Mouse (Mus musculus): ENCODE results near the gene Asb16. TPM values are rescaled to one million over a fixed set of nuclear protein-coding genes. Genes with fewer than 3 reads are reported as not detected.

The Asb16 gene
- polyA plus RNA-seq, 1 experiment = 0.55 TPM

GRCm38 (mm10) chr11:102321931-102322330, 53.4 kb downstream of the Asb16 start:
- WGBS = 94% methylated on average over 6 of the region's 6 CpGs

GRCm38 (mm10) chr11:102323516-102323915, 55.0 kb downstream of the Asb16 start:
- no peak for DNase-seq (ENCODE audit: low read depth, low spot score)

More at GRCm38 (mm10) chr11:102321931-102322330, 53.4 kb downstream of the Asb16 start:
- no peak for DNase-seq (ENCODE audit: low read depth, low spot score)

GRCm38 (mm10) chr11:102327250-102327649, 58.7 kb downstream of the Asb16 start:
- DNase-seq (ENCODE audit: low read depth, low spot score) = no peak
- WGBS = 32% methylated on average over 5 of the region's 5 CpGs

More at GRCm38 (mm10) chr11:102323516-102323915, 55.0 kb downstream of the Asb16 start:
- WGBS = 72% methylated on average over 1 of the region's 1 CpGs

- WGBS = 76% methylated on average over 7 of the region's 7 CpGs
- DNase-seq (ENCODE audit: low read depth, low spot score) = no peak
Measured at GRCm38 (mm10) chr11:102327839-102328238, 59.3 kb downstream of the Asb16 start.

Other genes starting within 250 kb of the Asb16 start
- gene Mpp3, start 240.3 kb upstream of the Asb16 start, polyA plus RNA-seq (2012; rRNA removed) = 2.4 and 2.9 TPM in 2 replicates
- 4.0 and 6.0 TPM in 2 replicates for gene Cd300lg, start 227.2 kb upstream of the Asb16 start, polyA plus RNA-seq (2012; rRNA removed)
- 1.8 and 2.1 TPM in 2 replicates for gene Mpp2, start 180.2 kb upstream of the Asb16 start, polyA plus RNA-seq (2012; rRNA removed)
- 2.7 TPM in 1 of 2 replicates, not detected in the other for gene Ppy, start 167.4 kb upstream of the Asb16 start, polyA plus RNA-seq (2012; rRNA removed)
- 224 and 536 TPM in 2 replicates for gene Pyy, start 160.9 kb upstream of the Asb16 start, polyA plus RNA-seq (2012; rRNA removed)
- gene Nags, start 123.2 kb upstream of the Asb16 start, polyA plus RNA-seq (2012; rRNA removed) = 48.7 and 73.1 TPM in 2 replicates
- gene Tmem101, start 112.3 kb upstream of the Asb16 start, polyA plus RNA-seq (2012; rRNA removed) = 15.9 and 16.7 TPM in 2 replicates
- gene Lsm12, start 83.4 kb upstream of the Asb16 start, polyA plus RNA-seq (2012; rRNA removed) = 33.9 and 45.9 TPM in 2 replicates
- gene G6pc3, start 79.1 kb upstream of the Asb16 start, polyA plus RNA-seq (2012; rRNA removed) = 72.0 and 72.6 TPM in 2 replicates
- 30.3 TPM in 2 replicates for gene Hdac5, start 38.6 kb upstream of the Asb16 start, polyA plus RNA-seq (2012; rRNA removed)
- gene BC030867, start 19.9 kb upstream of the Asb16 start, polyA plus RNA-seq (2012; rRNA removed) = 7.2 and 9.3 TPM in 2 replicates
- 54.5 and 65.4 TPM in 2 replicates for gene Tmub2, start 16.2 kb downstream of the Asb16 start, polyA plus RNA-seq (2012; rRNA removed)
- 32.7 and 33.6 TPM in 2 replicates for gene Atxn7l3, start 27.9 kb downstream of the Asb16 start, polyA plus RNA-seq (2012; rRNA removed)
- 22.0 and 22.5 TPM in 2 replicates for gene Ubtf, start 51.0 kb downstream of the Asb16 start, polyA plus RNA-seq (2012; rRNA removed)
- gene Slc4a1, start 97.5 kb downstream of the Asb16 start, polyA plus RNA-seq (2012; rRNA removed) = 0.01 and 0.10 TPM in 2 replicates
- gene Rundc3a, start 124.7 kb downstream of the Asb16 start, polyA plus RNA-seq (2012; rRNA removed) = 4.3 and 4.6 TPM in 2 replicates
- 332 and 343 TPM in 2 replicates for gene Slc25a39, start 139.2 kb downstream of the Asb16 start, polyA plus RNA-seq (2012; rRNA removed)
- 110 and 122 TPM in 2 replicates for gene Grn, start 161.6 kb downstream of the Asb16 start, polyA plus RNA-seq (2012; rRNA removed)
- gene Fam171a2, start 178.9 kb downstream of the Asb16 start, polyA plus RNA-seq (2012; rRNA removed) = 2.1 and 3.9 TPM in 2 replicates
- 1.9 and 3.4 TPM in 2 replicates for gene Itga2b, start 201.4 kb downstream of the Asb16 start, polyA plus RNA-seq (2012; rRNA removed)

All from large intestine, adult 2 months (tissue).